Mouse (Mus musculus): ENCODE measurements at regions not wholly inside any gene's neighbourhood (a gene's known extent, or its start where the extent isn't known, plus 50 kb on each side); places are given as distances from the start of the nearest gene placed in this dataset.
A peak's percentile ranks its signal among the peaks of the same experiment; 100 is the strongest.

DNA sequence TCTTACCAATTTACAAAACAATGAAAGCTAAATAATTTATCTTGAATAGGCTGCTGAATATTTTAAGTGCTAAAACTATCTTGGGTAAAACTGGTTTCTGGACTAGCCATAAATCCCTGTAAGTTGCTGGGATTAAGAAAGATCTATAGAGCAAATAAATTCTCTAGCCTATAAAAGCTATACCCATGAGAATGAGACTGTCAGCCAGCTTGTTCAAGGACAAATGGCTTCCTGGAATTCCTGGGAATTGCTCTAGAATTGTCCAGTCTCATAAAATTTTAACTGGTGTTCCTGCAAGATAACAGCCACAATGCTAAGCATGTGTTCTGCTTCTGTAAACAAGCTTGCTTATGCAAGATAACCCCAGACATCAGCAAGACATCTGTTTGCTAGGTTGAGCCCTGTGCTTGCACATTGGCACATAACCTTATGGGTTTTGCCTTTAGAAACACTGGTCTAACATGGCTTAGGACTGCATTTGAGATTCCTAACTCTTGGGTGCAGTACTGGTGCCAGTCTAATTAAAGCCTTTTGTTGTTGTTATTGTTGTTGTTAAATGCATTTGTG, 180.2 kb upstream of the Syt10 start:
- H3K9me3 ChIP-seq: no peaks in the 10 kb centered on the region
- no peak overlapping the region for H3K4me2 ChIP-seq (replicated peaks)
- no peak for ATAC-seq
- no peak overlapping the region for H3K4me3 ChIP-seq (replicated peaks)
- H3K27me3 ChIP-seq: no peaks in the 10 kb centered on the region
- no peaks in the 10 kb centered on the region for H3K4me1 ChIP-seq (replicated peaks)
- H3K36me3 ChIP-seq: no peaks in the 10 kb centered on the region
- H3K9ac ChIP-seq (replicated peaks): no peak overlapping the region
- no peak overlapping the region for H3K27ac ChIP-seq

DNA sequence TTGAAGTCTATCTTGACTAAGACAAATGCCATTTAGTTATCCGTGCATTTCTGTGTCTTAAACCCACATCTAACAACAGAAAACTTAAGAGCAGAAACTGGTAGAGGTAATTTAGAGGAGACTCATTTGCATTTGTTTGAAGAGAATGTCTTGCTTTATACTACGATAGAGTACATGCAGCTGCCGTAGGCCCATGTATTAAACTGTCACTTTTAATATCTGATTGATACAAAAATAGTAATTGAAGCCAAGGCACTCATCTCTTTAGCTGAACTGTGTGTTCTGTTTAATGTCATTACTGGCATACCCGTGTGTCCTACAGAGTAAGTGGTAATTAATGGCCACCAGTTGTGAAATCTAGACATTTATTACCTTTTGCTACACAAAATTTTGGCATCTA, 181.5 kb upstream of the Syt10 start:
- Histone ChIP-seq H3K4me2 (replicated peaks) (no peak overlapping the region), H3K4me1 (replicated peaks) (no peaks in the 10 kb centered on the region), H3K9me3 (no peaks in the 10 kb centered on the region), H3K9ac (replicated peaks) (no peak overlapping the region), H3K4me3 (replicated peaks) (no peak overlapping the region), H3K27me3 (no peaks in the 10 kb centered on the region), H3K27ac (no peak overlapping the region), H3K36me3 (no peaks in the 10 kb centered on the region)
- ATAC-seq: no peak
- 66% methylated on average over 4 of the region's 4 CpGs for WGBS

DNA sequence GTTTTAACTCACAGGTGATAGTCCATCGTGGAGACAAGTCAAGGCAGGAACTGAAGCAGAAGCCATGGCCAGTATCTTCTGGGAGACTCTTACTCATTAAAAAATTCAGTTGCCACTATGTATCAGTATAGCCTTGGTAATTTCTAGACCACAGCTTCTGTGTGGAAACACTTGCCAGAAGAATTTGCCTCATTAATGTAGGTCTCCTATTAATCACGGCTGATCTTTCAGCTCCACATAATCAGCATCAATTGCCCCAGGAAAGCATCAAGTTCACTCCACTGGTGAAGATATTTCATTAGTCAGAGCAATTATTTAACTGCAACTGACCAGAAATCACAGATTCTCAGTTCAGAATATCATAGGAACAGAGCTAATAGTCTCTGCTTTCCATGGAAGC, 189.8 kb upstream of the Alg10b start:
- H3K4me1 ChIP-seq (replicated peaks): no peaks in the 10 kb centered on the region

DNA sequence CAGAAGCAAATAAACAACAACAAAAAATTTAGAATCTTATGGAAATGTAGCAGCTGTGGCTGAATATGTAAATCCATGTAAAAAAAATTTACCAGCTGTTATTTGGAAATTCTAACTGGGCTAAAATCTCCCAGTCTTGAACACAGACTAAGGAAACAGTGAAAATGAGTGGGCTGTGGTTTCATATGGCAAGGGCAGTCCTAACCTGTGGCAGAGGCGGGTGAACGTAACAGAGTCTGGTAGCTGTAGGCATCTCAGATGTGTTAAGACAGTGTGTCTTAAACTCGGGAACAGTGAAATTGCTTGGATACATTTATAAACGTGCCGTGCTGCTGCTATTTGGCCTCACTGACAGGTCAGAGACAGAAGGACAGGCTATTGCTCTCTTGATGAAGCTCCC, 178.4 kb upstream of the Alg10b start:
- H3K4me2 ChIP-seq (replicated peaks): no peak overlapping the region
- no peak for ATAC-seq
- 82% methylated on average over 5 of the region's 5 CpGs for WGBS
- no peaks in the 10 kb centered on the region for H3K36me3 ChIP-seq
- H3K27ac ChIP-seq: 0 out of 2 replicates have a peak overlapping the region, but pooled peaks have one; percentile 56
- H3K4me1 ChIP-seq (replicated peaks): peaks cover 10% of the 10 kb centered on the region; the same call in 1 of the 2 replicates
- H3K9me3 ChIP-seq: 0 out of 2 replicates have a peak, but pooled peaks cover 2% of the 10 kb centered on the region
- H3K9ac ChIP-seq (replicated peaks): no peak overlapping the region
- H3K27me3 ChIP-seq: no peaks in the 10 kb centered on the region
- no peak overlapping the region for H3K4me3 ChIP-seq (replicated peaks)

More for the DNA sequence above, 189.8 kb upstream of the Alg10b start:
- WGBS: 94% methylated on average over 2 of the region's 2 CpGs
- ATAC-seq: no peak
- Histone ChIP-seq H3K9ac (replicated peaks) (no peak overlapping the region), H3K27ac (no peak overlapping the region), H3K4me2 (replicated peaks) (no peak overlapping the region), H3K36me3 (no peaks in the 10 kb centered on the region), H3K9me3 (no peaks in the 10 kb centered on the region), H3K4me3 (replicated peaks) (no peak overlapping the region), H3K27me3 (no peaks in the 10 kb centered on the region)

DNA sequence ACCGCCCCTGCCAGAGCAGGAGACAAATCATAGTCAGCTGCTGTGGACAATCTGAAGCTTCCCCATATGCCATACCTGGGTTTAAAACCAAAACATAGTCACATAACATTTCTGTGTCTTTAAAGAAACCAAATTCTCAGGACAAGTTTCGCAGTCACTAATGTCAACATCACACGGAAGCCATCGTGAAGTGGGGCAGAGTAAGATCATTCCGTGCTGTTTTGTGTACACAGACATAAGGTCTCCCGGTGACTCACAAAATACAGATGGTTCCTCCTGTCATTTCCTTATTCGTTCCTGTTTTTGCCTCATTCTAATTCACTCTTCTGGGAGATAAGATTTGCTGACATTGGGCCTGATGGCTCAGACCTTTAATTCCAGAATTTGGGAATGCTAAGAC, 162.1 kb upstream of the Alg10b start:
- Histone ChIP-seq H3K4me3 (replicated peaks) (no peak overlapping the region), H3K9me3 (no peaks in the 10 kb centered on the region), H3K27ac (no peak overlapping the region), H3K36me3 (no peaks in the 10 kb centered on the region), H3K4me2 (replicated peaks) (no peak overlapping the region), H3K9ac (replicated peaks) (no peak overlapping the region), H3K27me3 (no peaks in the 10 kb centered on the region), H3K4me1 (replicated peaks) (no peaks in the 10 kb centered on the region)
- no peak for ATAC-seq
- WGBS: 85% methylated on average over 7 of the region's 7 CpGs

DNA sequence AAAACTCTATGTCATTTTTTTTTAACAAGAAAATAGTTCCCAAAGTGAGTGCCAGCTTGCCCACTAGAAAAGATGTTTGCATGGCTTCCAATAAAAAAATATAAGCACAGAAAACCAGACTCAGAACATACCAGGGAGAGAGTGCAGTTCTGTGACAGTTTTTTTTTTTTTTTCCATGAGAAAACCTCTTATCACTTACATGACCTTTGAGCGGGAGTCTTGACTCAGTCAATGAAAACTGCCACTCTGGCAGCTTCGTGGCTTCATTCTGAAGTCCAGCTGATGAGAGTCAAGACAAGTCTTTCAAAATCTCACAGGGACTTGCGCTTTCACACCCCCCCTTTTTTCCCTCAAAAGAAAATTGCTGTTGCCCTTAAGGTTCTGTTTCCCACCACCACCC, 158.3 kb upstream of the Alg10b start:
- WGBS: 83% methylated on average over 3 of the region's 3 CpGs
- Histone ChIP-seq H3K9me3 (no peaks in the 10 kb centered on the region), H3K4me1 (replicated peaks) (no peaks in the 10 kb centered on the region), H3K4me2 (replicated peaks) (no peak overlapping the region), H3K27ac (no peak overlapping the region), H3K9ac (replicated peaks) (no peak overlapping the region), H3K36me3 (no peaks in the 10 kb centered on the region), H3K27me3 (no peaks in the 10 kb centered on the region), H3K4me3 (replicated peaks) (no peak overlapping the region)
- no peak for ATAC-seq

DNA sequence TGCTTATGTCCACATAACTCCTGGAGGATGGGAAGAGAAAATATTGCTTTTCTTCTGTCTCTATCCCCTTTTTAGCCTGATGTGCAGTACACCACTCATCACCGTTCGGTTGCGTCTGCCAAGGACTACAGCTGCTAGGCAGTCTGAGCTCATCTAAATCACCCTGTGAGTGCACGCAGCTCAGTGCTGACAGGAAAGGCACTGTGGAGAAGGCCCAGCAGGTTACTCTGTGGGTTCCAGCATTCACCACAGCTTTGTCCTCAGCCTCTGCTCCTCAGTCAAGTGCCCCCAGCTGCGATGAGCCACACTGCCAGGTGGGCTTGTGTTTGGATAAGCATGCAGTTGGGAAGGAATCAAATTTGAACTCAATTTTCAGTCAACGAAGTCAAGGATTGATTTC, 152.0 kb upstream of the Alg10b start:
- Histone ChIP-seq H3K27ac (no peak overlapping the region; the same call in 1 of the 2 replicates), H3K9ac (replicated peaks) (no peak overlapping the region), H3K4me2 (replicated peaks) (no peak overlapping the region), H3K4me3 (replicated peaks) (no peak overlapping the region), H3K27me3 (no peaks in the 10 kb centered on the region), H3K9me3 (no peaks in the 10 kb centered on the region), H3K4me1 (replicated peaks) (no peaks in the 10 kb centered on the region), H3K36me3 (no peaks in the 10 kb centered on the region)
- 0 out of 2 replicates have a peak, but pooled peaks have one; percentile 34 for ATAC-seq
- 83% methylated on average over 6 of the region's 6 CpGs for WGBS

DNA sequence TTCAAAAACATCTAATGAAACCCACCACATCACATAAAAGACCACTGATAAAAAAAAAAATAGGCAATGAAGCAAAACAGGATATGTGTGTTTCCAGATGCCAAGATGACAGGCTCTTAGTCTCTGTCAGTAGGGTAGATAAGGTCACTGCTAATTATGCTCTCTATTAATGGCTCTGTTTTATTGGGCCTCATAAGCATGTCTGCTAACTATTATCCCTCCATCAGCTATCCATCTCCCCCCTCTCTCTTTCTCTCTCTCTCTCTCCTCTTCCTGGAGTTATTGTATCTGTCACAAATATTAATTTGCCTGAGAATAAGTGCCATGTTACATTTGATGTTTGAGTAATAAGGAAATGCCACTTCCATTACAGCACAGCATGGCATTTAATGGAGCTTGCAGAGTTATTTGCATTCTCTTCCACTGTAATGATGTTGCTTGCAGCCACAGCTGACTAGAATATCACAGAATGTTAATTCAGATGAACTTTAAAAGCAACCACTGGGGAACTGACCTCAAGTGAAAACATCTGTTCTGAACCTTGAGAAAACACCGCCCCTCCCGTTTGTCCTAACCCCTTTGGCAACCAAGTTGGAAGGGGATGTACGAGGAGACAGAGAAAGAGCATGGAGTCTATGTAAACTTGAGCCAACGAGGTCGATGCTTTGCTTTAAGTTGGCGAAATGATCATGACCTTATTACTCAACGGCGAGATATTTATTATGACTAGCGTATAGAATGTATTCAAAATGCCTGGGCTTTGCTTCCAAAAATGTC, 141.7 kb upstream of the Alg10b start:
- 0 out of 2 replicates have a peak, but pooled peaks have one; percentile 20 for ATAC-seq
- H3K27ac ChIP-seq: no peak overlapping the region
- 85% methylated on average over 9 of the region's 9 CpGs for WGBS

DNA sequence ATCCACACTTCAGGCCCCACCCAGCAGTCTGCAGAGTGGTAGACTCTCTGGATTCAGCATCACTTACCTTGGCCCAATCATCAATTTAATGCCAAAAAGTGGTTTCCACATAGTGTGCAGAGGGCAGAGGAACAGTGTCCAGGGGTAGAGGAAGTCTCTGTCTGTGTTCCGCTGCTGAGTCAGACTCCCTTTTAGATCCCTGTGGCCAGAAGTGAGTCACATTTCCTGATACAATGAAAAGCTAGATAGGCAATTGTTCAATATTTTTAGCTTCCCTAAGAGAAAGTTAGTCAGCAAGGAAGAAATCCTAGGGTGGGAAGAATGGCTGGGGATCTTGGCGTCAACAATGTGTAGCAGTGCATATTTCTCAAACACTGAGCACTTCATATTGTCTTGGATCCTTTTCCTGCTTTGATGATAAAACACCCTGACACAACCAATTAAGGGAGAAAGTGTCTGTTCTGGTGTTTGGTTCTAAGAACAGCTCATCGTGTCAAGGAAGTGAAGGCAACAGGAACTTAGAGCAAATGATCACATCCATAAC, 114.6 kb upstream of the Alg10b start:
- Histone ChIP-seq H3K4me1 (replicated peaks) (no peaks in the 10 kb centered on the region), H3K27ac (no peak overlapping the region), H3K9ac (replicated peaks) (no peak overlapping the region), H3K4me2 (replicated peaks) (no peak overlapping the region), H3K4me3 (replicated peaks) (no peak overlapping the region), H3K9me3 (no peaks in the 10 kb centered on the region), H3K27me3 (no peaks in the 10 kb centered on the region), H3K36me3 (no peaks in the 10 kb centered on the region)
- no peak for ATAC-seq
- WGBS: 92% methylated on average over 3 of the region's 3 CpGs

More for the DNA sequence above, 141.7 kb upstream of the Alg10b start:
- Histone ChIP-seq H3K4me2 (replicated peaks) (no peak overlapping the region), H3K27me3 (no peaks in the 10 kb centered on the region), H3K36me3 (no peaks in the 10 kb centered on the region), H3K9ac (replicated peaks) (no peak overlapping the region), H3K4me3 (replicated peaks) (no peak overlapping the region), H3K9me3 (no peaks in the 10 kb centered on the region), H3K4me1 (replicated peaks) (no peaks in the 10 kb centered on the region)

DNA sequence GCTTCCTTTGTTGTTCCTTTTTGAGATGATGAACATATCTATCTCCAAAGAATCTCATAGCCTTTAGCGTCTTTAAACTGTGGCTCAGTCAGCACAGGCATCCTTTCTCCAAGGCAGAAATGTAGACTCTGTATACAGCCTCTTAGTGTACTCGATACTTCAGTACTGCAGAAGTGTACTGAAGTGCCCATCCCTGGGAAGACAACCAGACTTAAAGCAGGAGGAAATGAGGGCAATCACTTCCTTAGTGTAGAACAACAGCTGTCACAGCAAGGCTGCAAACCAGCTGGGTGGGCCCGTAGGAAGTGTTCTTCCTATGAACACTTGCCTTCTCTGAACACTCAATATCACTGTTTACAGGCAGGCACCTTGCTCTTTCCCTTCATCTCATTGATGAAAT, 110.5 kb upstream of the Alg10b start:
- no peak for ATAC-seq
- no peak overlapping the region for H3K27ac ChIP-seq
- 87% methylated on average over 3 of the region's 3 CpGs for WGBS
- no peaks in the 10 kb centered on the region for H3K9me3 ChIP-seq
- H3K4me1 ChIP-seq (replicated peaks): no peaks in the 10 kb centered on the region
- H3K36me3 ChIP-seq: no peaks in the 10 kb centered on the region
- H3K9ac ChIP-seq (replicated peaks): no peak overlapping the region
- H3K27me3 ChIP-seq: no peaks in the 10 kb centered on the region
- no peak overlapping the region for H3K4me2 ChIP-seq (replicated peaks)
- no peak overlapping the region for H3K4me3 ChIP-seq (replicated peaks)

DNA sequence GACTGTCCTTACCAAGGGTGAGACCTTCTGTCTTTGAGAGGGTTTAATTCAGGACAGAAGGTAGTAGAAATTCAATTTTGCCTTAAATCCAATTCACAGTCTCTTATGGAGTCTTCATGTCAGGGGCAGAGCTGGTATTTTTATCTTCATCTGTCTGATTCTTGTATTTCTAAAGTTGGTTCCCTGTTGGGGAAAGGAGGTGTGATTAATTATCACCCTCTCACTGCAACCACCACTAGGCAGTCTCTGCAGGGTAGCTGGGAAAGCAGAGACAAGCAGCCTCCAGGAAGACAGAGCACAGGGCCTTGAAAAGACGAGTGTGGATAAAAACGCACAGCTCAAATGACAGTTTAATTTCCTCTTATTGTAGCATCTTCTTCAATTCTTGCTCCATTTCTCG, 104.4 kb upstream of the Alg10b start:
- Histone ChIP-seq H3K9ac (replicated peaks) (no peak overlapping the region), H3K4me2 (replicated peaks) (no peak overlapping the region), H3K4me1 (replicated peaks) (no peaks in the 10 kb centered on the region), H3K36me3 (no peaks in the 10 kb centered on the region), H3K27ac (no peak overlapping the region), H3K9me3 (no peaks in the 10 kb centered on the region), H3K4me3 (replicated peaks) (no peak overlapping the region), H3K27me3 (no peaks in the 10 kb centered on the region)
- no peak for ATAC-seq
- WGBS: 79% methylated on average over 3 of the region's 3 CpGs

DNA sequence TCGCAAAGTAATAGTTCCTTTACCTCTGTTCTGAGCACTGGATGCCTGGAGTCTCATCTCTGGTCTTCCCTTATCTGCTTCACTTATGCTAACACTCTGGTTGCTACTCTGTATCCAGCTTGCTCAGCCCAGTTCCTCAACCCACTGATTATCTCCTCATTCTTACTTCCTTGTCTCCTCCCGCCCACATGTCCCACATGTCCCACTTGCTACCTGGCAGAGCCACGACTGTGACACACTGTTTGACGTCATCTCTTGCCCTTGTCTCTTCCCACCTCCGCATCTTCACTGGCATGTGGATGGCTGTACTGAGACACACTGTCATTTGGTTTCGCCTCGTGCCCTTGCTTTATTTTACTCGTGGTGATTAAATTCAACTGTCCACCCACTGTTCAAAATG, 100.1 kb upstream of the Alg10b start:
- no peaks in the 10 kb centered on the region for H3K9me3 ChIP-seq
- no peaks in the 10 kb centered on the region for H3K36me3 ChIP-seq
- no peak overlapping the region for H3K27ac ChIP-seq
- H3K4me3 ChIP-seq (replicated peaks): no peak overlapping the region
- no peaks in the 10 kb centered on the region for H3K27me3 ChIP-seq
- H3K4me1 ChIP-seq (replicated peaks): 0 out of 2 replicates have a peak, but pooled peaks cover 4% of the 10 kb centered on the region
- 94% methylated on average over 8 of the region's 8 CpGs for WGBS
- H3K4me2 ChIP-seq (replicated peaks): no peak overlapping the region
- no peak for ATAC-seq
- no peak overlapping the region for H3K9ac ChIP-seq (replicated peaks)
